Mouse (Mus musculus): ENCODE measurements around the gene Dcxr.

DNA sequence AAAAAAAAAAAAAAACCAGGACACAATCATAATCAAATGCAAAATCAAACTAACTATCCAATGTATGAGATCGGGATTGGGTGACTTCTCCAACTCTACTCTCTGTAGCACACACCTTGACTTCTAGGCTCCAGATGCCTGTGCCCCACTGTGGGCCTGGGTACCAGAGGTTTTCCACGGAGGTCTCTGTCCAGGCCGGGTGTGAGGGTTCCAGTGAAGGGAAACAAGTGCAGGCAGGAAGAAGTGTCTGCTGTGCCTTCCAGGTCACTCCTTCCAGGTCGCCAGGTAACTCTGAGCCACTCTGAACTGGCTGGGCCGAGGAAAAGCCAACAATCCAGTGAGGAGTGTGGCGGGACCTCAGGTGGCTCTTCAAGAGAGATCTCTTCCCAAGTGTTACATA lies 9.3 kb upstream of the Dcxr start:
- TF ChIP-seq CTCF (IDR thresholded peaks at IDR 0.05; ENCODE audit: control insufficient read depth, insufficient read depth, insufficient replicate concordance, low read depth, low read length) (no peak), POLR2A (IDR thresholded peaks at IDR 0.05; ENCODE audit: control insufficient read depth, low read depth, low read length) (no peak)

Data from testis, adult 2 months (tissue).